15 mouse cellular contexts compared by ENCODE assay signal in the genomic region with DNA sequence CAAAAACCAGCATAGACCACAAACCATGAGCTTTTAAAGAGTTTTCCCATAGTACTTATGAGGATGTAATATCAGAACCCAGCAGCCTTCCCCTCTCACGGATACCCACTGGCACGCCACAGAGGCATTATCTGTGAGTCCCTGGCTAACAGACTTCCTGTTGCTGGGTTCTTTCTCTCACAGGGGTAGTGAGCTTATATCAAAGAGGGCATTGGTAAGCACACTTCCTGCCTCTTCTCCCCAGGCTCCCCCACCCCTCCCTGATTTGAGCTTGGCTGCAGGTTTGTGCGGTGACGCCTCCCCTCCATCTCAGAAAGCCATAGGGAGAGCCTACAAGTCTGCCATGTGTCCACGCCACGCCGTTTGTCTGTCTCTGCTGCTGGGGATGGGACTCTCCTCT. TPM values are rescaled to one million over a fixed set of nuclear protein-coding genes. Genes with fewer than 3 reads are reported as not detected.
DNase-seq lines count a peak whose midpoint lies in the region; ATAC-seq and TF ChIP-seq lines count a peak whose summit lies in the region.
"Had no signal": no experiment of that assay in that cellular context is flagged by ENCODE, and none has a peak within 500 bp of the region (broad histone marks: within the 10 kb centered on the region; RNA-seq: fewer than 3 reads in every experiment).

No protein-coding gene starts in this region.

- H3K4me1 ChIP-seq in G1E (ENCODE audit: insufficient read depth, low read depth, low read length): peaks cover 56% of the 10 kb centered on the region

- H3K9me3 ChIP-seq in G1E (replicated peaks): no peaks in the 10 kb centered on the region

- H3K36me3 ChIP-seq in G1E (replicated peaks): no peaks in the 10 kb centered on the region
- no peaks in the 10 kb centered on the region for H3K36me3 ChIP-seq in splenic B cell, adult 2 months (ENCODE audit: control insufficient read depth, insufficient read depth, low read length, poor library complexity, severe bottlenecking)

- ATAC-seq in G1E (ENCODE audit: extremely low read depth, insufficient number of reproducible peaks, low FRiP score, poor library complexity, severe bottlenecking): peak; percentile 62
- ATAC-seq: hindbrain, embryonic 16.5 days; Patski had no signal

- H3K4me3 ChIP-seq in G1E (ENCODE audit: low read depth, low read length): peak overlapping the region; percentile 38; the same call in 1 of the 2 replicates
- H3K4me3 ChIP-seq: myocyte had no signal

- DNase-seq in CD4-positive, CD25-positive, alpha-beta regulatory T cell, adult 2 months (ENCODE audit: low read depth, low spot score): peak; percentile 83
- DNase-seq in G1E (ENCODE audit: low spot score) (peak; percentile 61), liver (peak; percentile 72)
- peak; percentile 39 for DNase-seq in splenic B cell, adult 2 months (ENCODE audit: low read depth, low spot score)
- no peak for DNase-seq in left cerebral cortex, adult 9 months (ENCODE audit: low spot score in 2 of 2)
- DNase-seq in cerebellum, adult 9-11 months: no peak
- DNase-seq in adrenal gland, postnatal 36 days: no peak
- DNase-seq: adrenal gland, postnatal 25 days; cerebellum, adult 8-10 months; kidney, postnatal 14 days had no signal

- no peak for TF ChIP-seq CTCF in G1E (IDR thresholded peaks at IDR 0.05; ENCODE audit: low read depth, low read length)

- 0 out of 2 replicates have a peak, but pooled peaks cover 4% of the 10 kb centered on the region for H3K27me3 ChIP-seq in G1E (ENCODE audit: insufficient read depth, low read length)
- H3K27me3 ChIP-seq in splenic B cell, adult 2 months (ENCODE audit: control insufficient read depth, insufficient read depth, low read length, poor library complexity, severe bottlenecking): no peaks in the 10 kb centered on the region
- H3K27me3 ChIP-seq: Patski had no signal

RNA-seq across cellular contexts. Expression of a gene that starts 4.8 kb away (rescaled TPM):
- 344 and 374 TPM in 2 replicates for total RNA-seq in G1E (2014; fragmentation: Nextera tagmentation)
- 221 and 232 TPM in 2 replicates for total RNA-seq in G1E (2017)
- 454 and 477 TPM in 2 replicates for polyA plus RNA-seq in G1E (2012)
- total RNA-seq in adrenal gland, postnatal 36 days (2021): 100 to 1,000 TPM in 1 of 2 experiments, 10 to 100 TPM in 1; 59.9 to 114 TPM

RNA-seq across cellular contexts. Expression of a gene that starts 54.0 kb away (rescaled TPM):
- not detected in 2 replicates for total RNA-seq in G1E (2014; fragmentation: Nextera tagmentation)
- 0.06 and 0.16 TPM in 2 replicates for total RNA-seq in G1E (2017)
- not detected in 2 replicates for polyA plus RNA-seq in G1E (2012)
- not detected for total RNA-seq in adrenal gland, postnatal 36 days (2021)
- total RNA-seq: adrenal gland, postnatal 25 days; left cerebral cortex, postnatal 10 days had no signal
- polyA plus RNA-seq: hindbrain, embryonic 16.5 days; Patski; stomach, postnatal 0 days had no signal

Comparison
In these comparisons a context has a peak if more than half of its experiments do, and no peak if none do; other contexts are left out.
1. DNase-seq: peak in CD4-positive, CD25-positive, alpha-beta regulatory T cell, adult 2 months (single experiment), G1E (single experiment), liver (single experiment) and splenic B cell, adult 2 months (single experiment); none in left cerebral cortex, adult 9 months (0 of 2), cerebellum, adult 9-11 months (single experiment) and adrenal gland, postnatal 36 days (0 of 2).